Mouse (Mus musculus): ENCODE measurements at regions not wholly inside any gene's neighbourhood (a gene's known extent, or its start where the extent isn't known, plus 50 kb on each side); places are given as distances from the start of the nearest gene placed in this dataset.

GRCm38 (mm10) chr8:82476708-82477425, 73.8 kb upstream of the Il15 start:
- intact Hi-C loops (cut with DNase I): no loop called here
- no peak for DNase-seq

GRCm38 (mm10) chr8:82473266-82473665, 70.2 kb upstream of the Il15 start:
- intact Hi-C loops (cut with DNase I): no loop called here
- no peak for DNase-seq

- intact Hi-C loops (cut with DNase I): no loop called here
- DNase-seq: no peak
These were observed 68.8 kb upstream of the Il15 start for GRCm38 (mm10) chr8:82471825-82472224.

GRCm38 (mm10) chr8:82469824-82470223, 66.8 kb upstream of the Il15 start:
- DNase-seq: no peak
- intact Hi-C loops (cut with DNase I): no loop called here

GRCm38 (mm10) chr8:82462841-82463240, 59.8 kb upstream of the Il15 start:
- no peak for DNase-seq

GRCm38 (mm10) chr8:82459007-82459406, 56.0 kb upstream of the Il15 start:
- intact Hi-C loops (cut with DNase I): no loop called here
- no peak for DNase-seq

More at GRCm38 (mm10) chr8:82462841-82463240, 59.8 kb upstream of the Il15 start:
- intact Hi-C loops (cut with DNase I): no loop called here

GRCm38 (mm10) chr8:82454056-82454455, 51.0 kb upstream of the Il15 start:
- intact Hi-C loops (cut with DNase I): no loop called here
- no peak for DNase-seq
